16 mouse cellular contexts compared by ENCODE assay signal in the genomic region with DNA sequence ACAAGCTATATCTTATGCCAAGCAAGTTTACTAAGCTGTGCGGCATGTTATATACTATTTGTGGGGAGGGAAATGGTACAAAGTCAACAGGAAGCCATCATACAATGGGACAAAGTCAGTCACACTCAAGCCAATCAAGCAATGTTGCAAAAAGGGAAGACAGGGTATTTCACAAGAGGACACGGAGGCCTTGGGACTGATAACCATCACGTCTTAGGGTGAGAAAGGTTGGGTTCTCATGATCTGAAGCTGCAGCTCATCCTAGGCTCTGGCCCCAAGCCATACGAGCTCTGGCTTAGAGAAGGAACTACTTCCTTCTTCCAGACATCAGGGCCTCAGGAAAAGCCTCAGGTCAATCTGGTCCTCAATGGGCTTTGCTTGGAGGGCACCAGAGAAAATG.
"Had no signal": no experiment of that assay in that cellular context is flagged by ENCODE, and none has a peak within 500 bp of the region (broad histone marks: within the 10 kb centered on the region; RNA-seq: fewer than 3 reads in every experiment).

No protein-coding gene starts in this region.

- DNase-seq: liver, embryonic 13.5 days; liver, postnatal 0 days; right cerebral cortex, postnatal 14 days; thymus, adult 2 months; thymus, postnatal 25 days; thymus, postnatal 4 days had no signal

- H3K4me3 ChIP-seq: liver, embryonic 13.5 days; liver, embryonic 15.5 days; megakaryocyte, embryonic 14.5 days; midbrain, embryonic 13.5 days; midbrain, embryonic 15.5 days; neural tube, embryonic 12.5 days; stomach, embryonic 15.5 days had no signal

- H3K27me3 ChIP-seq: liver, embryonic 13.5 days; liver, embryonic 15.5 days; megakaryocyte, embryonic 14.5 days; midbrain, embryonic 13.5 days; midbrain, embryonic 15.5 days; neural tube, embryonic 12.5 days; stomach, embryonic 15.5 days had no signal

- H3K4me1 ChIP-seq: liver, embryonic 13.5 days; liver, embryonic 15.5 days; megakaryocyte, embryonic 14.5 days; midbrain, embryonic 13.5 days; midbrain, embryonic 15.5 days; neural tube, embryonic 12.5 days; stomach, embryonic 15.5 days had no signal

- H3K27ac ChIP-seq: liver, embryonic 13.5 days; liver, embryonic 15.5 days; macrophage; midbrain, embryonic 13.5 days; midbrain, embryonic 15.5 days; neural tube, embryonic 12.5 days; stomach, embryonic 15.5 days; stomach, postnatal 0 days had no signal

- H3K4me2 ChIP-seq: liver, embryonic 11.5 days; liver, embryonic 13.5 days; liver, embryonic 15.5 days; midbrain, embryonic 11.5 days; midbrain, embryonic 13.5 days; midbrain, embryonic 15.5 days; neural tube, embryonic 12.5 days; stomach, embryonic 15.5 days had no signal

- H3K9me3 ChIP-seq: liver, embryonic 13.5 days; liver, embryonic 15.5 days; midbrain, embryonic 13.5 days; midbrain, embryonic 15.5 days; neural tube, embryonic 12.5 days; stomach, embryonic 15.5 days had no signal

- H3K36me3 ChIP-seq: liver, embryonic 13.5 days; liver, embryonic 15.5 days; midbrain, embryonic 13.5 days; midbrain, embryonic 15.5 days; neural tube, embryonic 12.5 days; stomach, embryonic 15.5 days had no signal

- H3K9ac ChIP-seq: liver, embryonic 13.5 days; liver, embryonic 15.5 days; liver, postnatal 0 days; midbrain, embryonic 13.5 days; midbrain, embryonic 15.5 days; neural tube, embryonic 12.5 days; stomach, embryonic 15.5 days had no signal

- ATAC-seq: liver, postnatal 0 days; midbrain, embryonic 13.5 days; midbrain, embryonic 15.5 days had no signal
